In genomic region chr2:77944860-77945595, GRCm38 (mm10) we compare ENCODE assay signal across 8 mouse cellular contexts. TPM values are rescaled to one million over a fixed set of nuclear protein-coding genes. Genes with fewer than 3 reads are reported as not detected.
DNase-seq lines count a peak whose midpoint lies in the region; ATAC-seq and TF ChIP-seq lines count a peak whose summit lies in the region.

No protein-coding gene starts in this region.

- peaks cover 4% of the 10 kb centered on the region; the same call in 1 of the 2 replicates for H3K4me1 ChIP-seq in lung, postnatal 0 days (ENCODE audit: insufficient read depth, low read depth, low read length)
- peaks cover 3% of the 10 kb centered on the region; the same call in 1 of the 2 replicates for H3K4me1 ChIP-seq in forebrain, embryonic 11.5 days (replicated peaks; ENCODE audit: control insufficient read depth, insufficient read depth, low read length)
- peaks cover 2% of the 10 kb centered on the region; the same call in 1 of the 2 replicates for H3K4me1 ChIP-seq in liver, adult 2 months (ENCODE audit: control insufficient read depth, insufficient read depth, low read length)

- H3K9me3 ChIP-seq in lung, postnatal 0 days (ENCODE audit: low read length), result no peaks in the 10 kb centered on the region
- H3K9me3 ChIP-seq in forebrain, embryonic 11.5 days (ENCODE audit: control insufficient read depth, low read length), result no peaks in the 10 kb centered on the region

- no peak for TF ChIP-seq CTCF in lung, postnatal 0 days (IDR thresholded peaks at IDR 0.05)
- no peak for TF ChIP-seq CTCF in liver, adult 2 months (IDR thresholded peaks at IDR 0.05; ENCODE audit: low read depth, low read length)

- H3K27ac ChIP-seq in lung, postnatal 0 days (ENCODE audit: low read length), result no peak overlapping the region
- H3K27ac ChIP-seq in forebrain, embryonic 11.5 days (ENCODE audit: low read depth, low read length), result no peak overlapping the region
- H3K27ac ChIP-seq in liver, adult 2 months (replicated peaks; ENCODE audit: insufficient read depth, low read depth, low read length), result no peak overlapping the region

- ATAC-seq in lung, postnatal 0 days, result no peak
- ATAC-seq in forebrain, embryonic 11.5 days (replicated peaks; ENCODE audit: low FRiP score), result peak; percentile 1; the same call in 1 of the 2 replicates

- TF ChIP-seq EP300 in lung, postnatal 0 days (IDR thresholded peaks at IDR 0.05), result no peak

- no peak for DNase-seq in lung, postnatal 0 days (ENCODE audit: low spot score)
- DNase-seq in lung, postnatal 4 days, result no peak
- no peak for DNase-seq in forebrain, embryonic 11.5 days (ENCODE audit: low spot score)
- DNase-seq in liver, adult 2 months (ENCODE audit: extremely low read depth, low read depth, low spot score), result no peak
- DNase-seq in testis, postnatal 10 days (ENCODE audit: low spot score), result peak; percentile 30
- DNase-seq in layer of hippocampus, postnatal 14 days (ENCODE audit: low spot score in 2 of 2), result no peak
- no peak for DNase-seq in thymus, postnatal 25 days
- no peak for DNase-seq in B cell, adult 2 months

- H3K36me3 ChIP-seq in lung, postnatal 0 days (ENCODE audit: insufficient read depth, low read length), result no peaks in the 10 kb centered on the region
- H3K36me3 ChIP-seq in forebrain, embryonic 11.5 days (ENCODE audit: control insufficient read depth, insufficient read depth, low read length), result no peaks in the 10 kb centered on the region
- no peaks in the 10 kb centered on the region for H3K36me3 ChIP-seq in liver, adult 2 months (ENCODE audit: control insufficient read depth, insufficient read depth, low read length)

- H3K79me2 ChIP-seq in liver, adult 2 months (ENCODE audit: control insufficient read depth, insufficient read depth, low read length), result peaks cover 20% of the 10 kb centered on the region; the same call in 1 of the 2 replicates

- H3K9ac ChIP-seq in lung, postnatal 0 days (replicated peaks; ENCODE audit: low read depth), result peak overlapping the region; percentile 98
- peak overlapping the region; percentile 93 for H3K9ac ChIP-seq in forebrain, embryonic 11.5 days (ENCODE audit: low read length)
- H3K9ac ChIP-seq in liver, adult 2 months (ENCODE audit: low read depth, low read length), result peak overlapping the region; percentile 98

- H3K27me3 ChIP-seq in lung, postnatal 0 days (replicated peaks; ENCODE audit: insufficient read depth, low read length), result no peaks in the 10 kb centered on the region
- H3K27me3 ChIP-seq in forebrain, embryonic 11.5 days (ENCODE audit: control insufficient read depth, insufficient read depth, low read length), result no peaks in the 10 kb centered on the region
- H3K27me3 ChIP-seq in liver, adult 2 months (ENCODE audit: control insufficient read depth, insufficient read depth, low read length), result no peaks in the 10 kb centered on the region

- 36% methylated on average over 8 of the region's 8 CpGs for WGBS in lung, postnatal 0 days
- WGBS in forebrain, embryonic 11.5 days, result 54% methylated on average over 8 of the region's 8 CpGs
- WGBS in liver, adult 2 months, result 35% methylated on average over 8 of the region's 8 CpGs

- peak overlapping the region; percentile 89 for H3K4me3 ChIP-seq in lung, postnatal 0 days (ENCODE audit: low read depth, low read length)
- H3K4me3 ChIP-seq in forebrain, embryonic 11.5 days (ENCODE audit: low read depth, low read length), result peak overlapping the region; percentile 76
- peak overlapping the region; percentile 98 for H3K4me3 ChIP-seq in liver, adult 2 months (ENCODE audit: insufficient read depth, low read depth, low read length)

- no peak for TF ChIP-seq POLR2A in liver, adult 2 months (IDR thresholded peaks at IDR 0.05; ENCODE audit: extremely low read depth, insufficient read depth, low read length)

- H3K4me2 ChIP-seq in lung, postnatal 0 days (replicated peaks; ENCODE audit: low read depth, low read length), result peak overlapping the region; percentile 71
- peak overlapping the region; percentile 59 for H3K4me2 ChIP-seq in forebrain, embryonic 11.5 days (ENCODE audit: low read depth, low read length, severe bottlenecking)

RNA-seq across cellular contexts. Expression of gene Cwc22, which starts 1.1 kb away (rescaled TPM):
- 14.9 and 15.7 TPM in 2 replicates for polyA plus RNA-seq in lung, postnatal 0 days (2015; fragmentation: Nextera tagmentation; extraction: Ambion mirVana)
- polyA plus RNA-seq in forebrain, embryonic 11.5 days (2014; fragmentation: Nextera tagmentation; extraction: Ambion mirVana), result 34.8 and 37.4 TPM in 2 replicates
- 10.6 and 11.1 TPM in 2 replicates for total RNA-seq in liver, adult 2 months (2014; rRNA removed)
- 2.5 and 3.4 TPM in 2 replicates for polyA plus RNA-seq in liver, adult 2 months (2012; rRNA removed)
- total RNA-seq in layer of hippocampus, postnatal 14 days (2021), result 10 to 100 TPM; 23.1 to 27.4 TPM
